Mouse (Mus musculus): ENCODE results near the gene Fbln7. TPM values are rescaled to one million over a fixed set of nuclear protein-coding genes. Genes with fewer than 3 reads are reported as not detected.

Gene Fbln7
- polyA plus RNA-seq (2015; fragmentation: Illumina TruSeq; extraction: RNeasy Lipid Tissue Mini Kit (QIAGEN cat#74804); ENCODE audit: insufficient read depth, low replicate concordance): 0.21 TPM

DNA sequence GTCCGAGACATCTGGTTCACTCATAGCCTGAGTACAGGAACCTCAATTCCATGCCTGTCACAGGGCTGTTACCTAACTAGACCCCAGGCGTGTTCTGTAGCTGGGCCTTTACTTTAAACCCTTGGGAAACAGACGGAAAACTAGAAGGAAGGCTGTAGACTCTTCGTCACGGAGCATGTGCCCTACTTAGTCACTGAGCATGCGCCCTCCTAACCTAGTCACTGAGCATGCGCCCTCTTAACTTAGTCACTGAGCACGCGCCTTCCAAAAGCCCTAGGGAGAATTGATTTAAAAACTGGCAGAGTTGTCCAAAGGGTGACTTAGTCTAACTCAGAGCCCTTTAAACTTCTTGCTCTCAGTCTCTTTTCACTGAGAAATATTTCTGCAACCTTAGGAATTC is at the start of gene Fbln7:
Fbln7 (plus strand) TSS at position 346 of the 400 bp plus-strand sequence.

GRCm38 (mm10) chr2:128817786-128818681 is 44.7 kb upstream of the Fbln7 start, which contains the start of gene Tmem87b:
TSS of gene Tmem87b (plus strand) at chr2:128818118.

GRCm38 (mm10) chr2:128943538-128944528 is 81.1 kb downstream of the Fbln7 start, which contains the start of gene Zc3h8:
TSS of gene Zc3h8 (minus strand) at chr2:128944077.

Other genes starting within 250 kb of the Fbln7 start
- 92.3 TPM for gene Anapc1, start 175.6 kb upstream of the Fbln7 start, polyA plus RNA-seq (2015; fragmentation: Illumina TruSeq; extraction: RNeasy Lipid Tissue Mini Kit (QIAGEN cat#74804); ENCODE audit: insufficient read depth, low replicate concordance)
- 54.8 TPM for gene Mertk, start 164.0 kb upstream of the Fbln7 start, polyA plus RNA-seq (2015; fragmentation: Illumina TruSeq; extraction: RNeasy Lipid Tissue Mini Kit (QIAGEN cat#74804); ENCODE audit: insufficient read depth, low replicate concordance)
- gene Tmem87b, start 44.9 kb upstream of the Fbln7 start, polyA plus RNA-seq (2015; fragmentation: Illumina TruSeq; extraction: RNeasy Lipid Tissue Mini Kit (QIAGEN cat#74804); ENCODE audit: insufficient read depth, low replicate concordance): 49.8 TPM
- gene Zc3h8, start 81.1 kb downstream of the Fbln7 start, polyA plus RNA-seq (2015; fragmentation: Illumina TruSeq; extraction: RNeasy Lipid Tissue Mini Kit (QIAGEN cat#74804); ENCODE audit: insufficient read depth, low replicate concordance): 11.8 TPM
- 11.0 TPM for gene Zc3h6, start 104.4 kb downstream of the Fbln7 start, polyA plus RNA-seq (2015; fragmentation: Illumina TruSeq; extraction: RNeasy Lipid Tissue Mini Kit (QIAGEN cat#74804); ENCODE audit: insufficient read depth, low replicate concordance)
- 2.3 TPM for gene Gm10762, start 104.7 kb downstream of the Fbln7 start, polyA plus RNA-seq (2015; fragmentation: Illumina TruSeq; extraction: RNeasy Lipid Tissue Mini Kit (QIAGEN cat#74804); ENCODE audit: insufficient read depth, low replicate concordance)
- gene Vinac1, start 185.2 kb downstream of the Fbln7 start, polyA plus RNA-seq (2015; fragmentation: Illumina TruSeq; extraction: RNeasy Lipid Tissue Mini Kit (QIAGEN cat#74804); ENCODE audit: insufficient read depth, low replicate concordance): not detected
- gene Ttl, start 203.0 kb downstream of the Fbln7 start, polyA plus RNA-seq (2015; fragmentation: Illumina TruSeq; extraction: RNeasy Lipid Tissue Mini Kit (QIAGEN cat#74804); ENCODE audit: insufficient read depth, low replicate concordance): 4.3 TPM
- 25.6 TPM for gene Polr1b, start 238.0 kb downstream of the Fbln7 start, polyA plus RNA-seq (2015; fragmentation: Illumina TruSeq; extraction: RNeasy Lipid Tissue Mini Kit (QIAGEN cat#74804); ENCODE audit: insufficient read depth, low replicate concordance)